Mouse (Mus musculus) c-Kit-positive CD71-positive TER-119-negative erythroid progenitor cells, embryonic 14.5 days (primary cell): ENCODE measurements around the gene Six1.
"Not testable (repeated sequence)": the region's sequence is repeated elsewhere in the genome, so short reads cannot be mapped to it uniquely, and the experiment has no call there.

Source experiments
- DNase-seq: peaks from one replicate; pipeline ENCODE4 v3.0.0-alpha.2; 2013; ENCODE audit warnings: low read depth

Gene Six1

DNA sequence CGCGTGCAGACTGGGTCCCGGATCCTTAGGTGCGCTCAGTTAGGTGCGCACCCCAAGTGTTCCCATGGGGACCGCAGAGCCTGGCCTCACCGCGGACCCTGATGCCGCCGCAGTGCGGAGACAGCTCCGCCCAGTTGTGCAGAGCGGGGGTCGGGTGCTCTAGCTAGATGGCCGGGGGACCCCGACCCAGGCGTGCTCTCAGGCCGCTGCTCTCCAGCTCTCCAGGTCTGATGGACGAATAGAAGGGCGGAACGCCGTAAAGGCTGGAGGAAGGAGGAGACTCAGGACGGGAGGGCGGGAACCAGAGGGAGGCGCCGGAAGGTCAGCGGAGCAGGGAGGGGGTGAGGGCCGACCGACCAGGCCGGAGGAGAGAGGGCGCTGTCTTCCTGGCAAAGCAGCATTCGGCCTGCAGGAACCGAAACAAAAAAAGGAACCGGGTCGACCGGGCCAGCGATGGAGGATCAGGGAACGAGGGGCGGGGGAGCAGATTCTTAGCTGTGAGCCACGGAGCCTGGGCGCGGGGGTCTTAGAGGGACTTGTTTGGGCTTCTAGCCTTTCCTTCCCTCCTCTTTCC, at the start of gene Six1:
Six1 (minus strand) TSS at position 220 of the 574 bp plus-strand sequence.
- no peak for DNase-seq

DNA sequence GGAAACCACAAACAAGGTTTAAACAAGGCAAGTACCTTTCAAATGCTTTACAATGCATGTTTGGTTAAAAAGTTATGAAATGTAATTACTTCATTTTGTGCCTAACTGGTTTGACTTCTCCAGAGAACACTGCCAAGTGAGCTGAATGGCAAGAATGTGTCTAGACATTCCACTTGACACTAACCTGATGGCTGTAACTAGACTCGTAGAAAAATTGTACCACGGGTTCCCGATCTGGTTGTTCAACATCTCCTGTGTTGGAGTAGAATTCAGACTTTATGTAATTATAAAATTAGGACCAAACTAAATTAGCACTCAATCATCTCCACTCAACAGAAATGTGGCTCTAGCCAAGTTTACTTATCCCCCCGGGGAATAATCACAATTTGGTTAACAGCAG, 44.9 kb upstream of the Six1 start:
- no peak for DNase-seq

DNA sequence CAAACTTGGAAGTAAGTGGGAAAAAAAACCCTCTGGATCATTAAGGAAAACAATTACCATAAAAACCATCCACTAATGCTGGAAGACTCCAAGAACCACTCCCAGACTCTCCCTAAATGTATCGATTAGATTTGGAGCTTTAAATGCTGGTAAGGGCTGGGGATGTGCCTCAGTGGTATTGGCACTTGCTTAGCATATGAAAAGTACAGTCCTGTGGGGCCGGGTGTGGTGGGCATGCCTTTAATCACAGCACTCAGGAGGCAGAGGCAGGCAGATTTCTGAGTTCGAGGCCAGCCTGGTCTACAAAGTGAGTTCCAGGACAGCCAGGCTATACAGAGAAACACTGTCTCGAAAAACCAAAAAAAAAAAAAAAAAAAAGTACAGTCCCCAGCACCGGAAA, 42.5 kb upstream of the Six1 start:
- not testable (repeated sequence) for DNase-seq

DNA sequence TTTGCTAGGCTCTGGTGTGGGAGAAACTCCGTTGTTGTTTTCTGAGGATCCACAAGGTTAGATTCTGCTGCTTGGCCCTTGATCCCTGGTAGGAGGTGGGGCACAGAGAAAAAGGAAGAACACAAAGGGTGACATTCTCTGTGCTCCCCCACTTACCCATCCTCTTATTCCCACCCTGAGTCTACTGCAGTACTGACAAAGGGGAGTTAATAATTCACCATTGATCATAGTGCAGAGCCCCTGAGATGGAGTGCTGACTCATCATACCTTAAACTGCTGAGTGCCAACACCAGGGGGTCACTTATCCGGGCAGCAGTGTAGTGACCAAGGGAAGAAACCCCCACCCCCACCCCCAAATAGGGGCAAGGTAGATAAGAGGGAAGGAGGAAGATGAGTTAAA, 40.9 kb upstream of the Six1 start:
- DNase-seq: no peak

DNA sequence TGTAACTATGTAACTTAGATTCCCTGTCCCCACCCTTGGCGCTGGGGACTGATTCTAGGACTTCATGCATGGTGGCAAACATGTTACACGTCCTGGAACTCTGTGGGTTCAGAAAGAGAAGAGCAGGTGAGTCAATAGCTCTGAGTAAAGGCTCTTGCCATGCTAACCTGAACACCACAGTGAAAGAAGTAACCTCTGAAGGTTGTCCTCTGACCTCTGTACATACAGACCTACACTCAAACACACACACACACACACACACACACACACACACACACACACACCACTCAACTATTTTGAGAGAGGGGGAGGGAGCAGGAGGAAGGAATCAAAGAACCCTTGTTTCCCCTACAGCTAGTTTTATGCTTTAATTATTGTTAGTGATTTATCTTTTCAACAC, 40.5 kb upstream of the Six1 start:
- no peak for DNase-seq

DNA sequence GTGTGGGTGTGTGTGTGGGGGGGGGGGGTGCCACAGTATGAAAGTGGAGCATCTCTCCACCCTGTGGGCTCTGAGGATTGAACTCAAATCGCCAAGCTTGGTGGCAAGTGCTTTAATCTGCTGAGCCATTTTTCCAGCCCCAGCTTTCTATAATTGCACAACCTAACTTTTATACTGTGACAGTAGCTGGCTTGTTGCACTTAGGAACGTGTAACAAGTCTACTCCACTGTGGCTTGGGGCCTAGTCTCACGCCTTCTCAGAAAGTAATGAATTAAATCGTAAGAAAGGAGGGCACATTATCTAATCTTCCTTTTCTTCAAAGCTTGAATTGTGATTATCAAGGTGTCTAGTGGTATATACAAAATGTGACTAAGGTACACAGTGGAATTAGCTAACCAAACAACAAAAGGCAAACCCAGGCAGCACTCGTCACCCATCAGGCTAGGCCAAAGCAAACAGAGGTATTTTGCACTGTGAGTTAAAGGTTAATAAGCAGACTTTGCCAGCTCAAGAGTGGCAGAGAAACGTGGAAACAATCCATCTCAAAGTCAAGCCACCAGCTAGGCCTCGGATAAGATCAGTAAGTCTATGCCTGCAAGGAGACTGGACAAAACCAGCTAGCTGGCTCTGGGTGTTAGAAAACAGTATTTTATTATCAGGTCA, 37.1 kb upstream of the Six1 start:
- no peak for DNase-seq

DNA sequence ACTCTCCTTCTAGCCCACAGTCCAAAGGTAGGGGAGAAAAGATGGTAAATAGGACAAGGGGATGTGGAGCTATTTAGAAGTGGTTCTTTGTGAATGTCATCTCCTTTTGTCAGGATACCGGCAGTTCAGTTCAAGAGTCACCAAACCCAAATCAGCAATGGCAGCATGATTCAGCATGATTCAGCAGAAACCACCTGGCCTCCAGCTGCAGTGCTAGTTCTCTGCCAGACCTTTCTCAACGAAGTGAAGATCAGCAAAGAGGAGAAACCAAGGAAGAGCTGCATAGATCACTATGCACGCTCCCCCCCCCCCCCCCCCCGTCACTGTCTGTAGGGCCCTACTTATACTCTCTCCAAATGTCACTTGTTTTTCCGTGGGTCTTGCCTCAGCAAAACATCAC, 35.2 kb upstream of the Six1 start:
- DNase-seq: peak; percentile 44

DNA sequence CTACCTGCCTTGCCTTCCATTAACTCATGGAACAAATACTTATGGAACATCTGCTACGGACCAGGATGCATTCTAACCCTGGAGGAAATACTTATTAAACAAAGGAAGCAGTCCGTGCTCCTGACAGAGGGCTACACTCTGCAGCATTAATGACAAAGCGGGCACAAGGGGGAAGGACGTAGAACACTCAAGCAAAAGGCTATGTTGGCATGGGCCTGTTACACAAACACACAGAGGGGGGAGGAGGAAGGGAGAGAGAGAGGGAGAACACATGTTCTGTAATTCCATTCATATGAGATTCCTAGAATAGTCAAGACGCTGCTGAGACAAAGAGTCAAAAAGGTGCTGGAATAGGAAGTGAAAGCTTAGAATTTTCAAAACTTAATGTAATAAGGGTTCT, 34.8 kb upstream of the Six1 start:
- no peak for DNase-seq

DNA sequence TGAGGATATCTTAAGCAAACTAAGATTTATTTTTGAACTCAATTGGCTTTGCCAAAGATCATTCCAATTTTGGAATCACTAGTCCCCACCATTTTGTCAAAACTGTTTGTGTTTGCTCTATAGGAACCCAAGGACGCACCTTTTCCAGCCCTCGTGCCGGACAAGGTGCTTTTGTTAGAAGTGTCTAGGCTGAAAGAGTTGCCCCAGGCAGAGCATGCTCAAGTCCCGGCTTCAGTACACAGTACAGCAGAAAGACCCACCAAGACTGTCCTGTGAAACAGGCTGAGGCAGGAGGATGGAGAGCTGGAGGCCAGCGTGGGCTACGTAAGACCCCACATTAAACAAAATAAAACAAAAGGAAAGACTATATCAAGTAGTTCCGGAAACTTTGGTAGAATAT, 33.4 kb upstream of the Six1 start:
- DNase-seq: no peak

DNA sequence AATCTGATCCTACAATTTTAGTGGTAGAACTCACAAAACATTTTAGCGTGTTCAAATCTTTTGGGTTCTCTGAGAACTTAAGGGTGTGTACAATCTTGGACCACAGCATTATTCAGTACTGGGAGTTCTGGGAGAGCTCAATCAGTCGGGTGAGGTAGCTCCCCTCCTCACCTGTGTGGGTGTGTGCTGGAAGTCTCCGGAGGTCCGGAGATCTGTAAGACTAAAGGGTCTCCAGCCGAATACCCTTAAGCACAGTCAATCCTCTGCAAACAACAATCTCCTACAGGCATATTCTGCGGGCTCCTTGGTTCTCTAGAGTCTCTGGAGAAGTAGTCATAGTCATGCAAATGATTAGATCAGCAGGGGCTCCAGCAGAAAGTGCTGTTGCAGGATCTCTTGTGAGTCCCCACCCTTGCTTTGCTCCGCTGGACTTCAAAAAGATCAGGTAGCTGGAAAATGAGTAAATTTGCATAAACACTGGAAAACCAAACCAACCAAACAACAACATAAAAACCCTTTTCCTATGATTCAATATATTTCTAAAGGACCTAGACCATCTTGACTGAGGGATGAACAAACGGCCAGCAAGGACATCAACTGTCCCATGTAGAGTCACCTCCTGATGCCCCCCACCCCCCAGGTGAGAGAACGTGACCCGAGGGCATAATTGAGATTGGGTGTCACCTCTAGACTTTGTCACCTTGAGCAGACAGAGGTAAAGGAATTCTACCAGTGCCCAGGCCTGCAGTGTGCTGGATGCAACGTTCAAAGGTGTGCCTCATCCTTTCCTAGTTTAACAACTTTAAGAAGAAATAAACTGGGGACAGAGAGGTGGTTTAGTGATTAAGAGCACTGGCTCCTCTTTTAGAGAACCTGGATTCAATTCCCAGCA, 32.3 kb upstream of the Six1 start:
- no peak for DNase-seq

DNA sequence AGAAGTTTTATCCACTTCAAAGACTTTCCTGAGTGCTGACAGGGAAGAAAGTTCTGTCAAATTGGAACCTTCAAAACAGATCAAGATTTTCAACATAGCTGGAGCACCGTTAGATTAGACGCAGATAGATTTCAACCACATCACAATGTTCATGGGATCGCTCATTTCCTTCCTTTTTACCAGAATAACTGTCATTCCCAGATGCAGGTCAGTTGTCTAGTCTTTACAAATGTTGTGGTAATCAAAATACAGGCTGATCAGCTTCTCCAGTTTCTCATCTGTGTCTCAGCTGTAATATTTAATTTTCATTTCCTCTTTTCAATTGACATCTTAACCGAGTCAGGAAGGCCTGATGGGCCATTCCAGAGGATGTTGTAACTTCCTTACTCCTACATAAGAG, 30.1 kb upstream of the Six1 start:
- DNase-seq: no peak

DNA sequence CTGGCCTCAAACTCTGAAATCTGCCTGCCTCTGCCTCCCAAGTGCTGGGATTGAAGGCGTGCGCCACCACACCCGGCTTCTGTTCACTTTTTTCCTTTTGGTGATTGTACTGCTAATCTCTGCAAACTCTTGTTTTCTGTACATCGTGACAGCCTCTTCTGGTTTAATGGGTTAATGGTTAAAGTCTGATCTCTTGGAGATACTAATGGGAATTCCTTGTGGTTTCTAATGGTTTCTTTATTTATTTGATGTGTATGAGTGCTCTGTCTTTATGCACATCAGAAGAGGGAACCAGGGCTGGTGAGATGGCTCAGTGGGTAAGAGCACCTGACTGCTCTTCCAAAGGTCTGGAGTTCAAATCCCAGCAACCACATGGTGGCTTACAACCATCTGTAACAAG, 28.1 kb upstream of the Six1 start:
- DNase-seq: not testable (repeated sequence)

DNA sequence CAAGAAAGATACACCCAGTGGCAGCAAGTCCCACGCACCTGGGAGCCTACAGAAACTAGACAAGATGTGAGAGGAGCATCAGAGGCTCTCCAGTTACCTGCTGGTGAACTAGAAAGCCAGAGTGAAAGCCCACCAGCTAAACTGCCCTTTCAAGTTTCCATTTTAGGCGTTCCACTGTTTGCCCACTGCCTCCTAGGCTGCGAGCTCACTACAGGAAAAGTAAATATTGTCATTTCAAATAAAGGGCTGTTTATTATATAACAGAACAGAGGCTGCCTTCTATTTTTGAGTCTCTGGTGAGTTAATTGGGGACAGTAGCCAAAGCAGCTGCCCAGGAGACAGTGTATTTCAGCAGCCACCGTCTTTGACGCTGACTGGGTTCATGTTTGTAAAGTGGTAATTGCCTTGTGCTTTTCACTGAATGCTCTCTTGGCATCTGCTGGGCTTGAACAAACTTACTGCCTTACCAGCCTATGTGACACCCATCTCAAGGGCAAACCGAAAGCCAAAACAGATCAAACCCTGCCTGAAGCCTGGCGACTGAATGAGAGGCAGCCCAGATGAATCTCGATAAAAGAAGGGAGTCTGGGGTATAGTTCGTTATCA, 7.2 kb upstream of the Six1 start:
- DNase-seq: no peak

DNA sequence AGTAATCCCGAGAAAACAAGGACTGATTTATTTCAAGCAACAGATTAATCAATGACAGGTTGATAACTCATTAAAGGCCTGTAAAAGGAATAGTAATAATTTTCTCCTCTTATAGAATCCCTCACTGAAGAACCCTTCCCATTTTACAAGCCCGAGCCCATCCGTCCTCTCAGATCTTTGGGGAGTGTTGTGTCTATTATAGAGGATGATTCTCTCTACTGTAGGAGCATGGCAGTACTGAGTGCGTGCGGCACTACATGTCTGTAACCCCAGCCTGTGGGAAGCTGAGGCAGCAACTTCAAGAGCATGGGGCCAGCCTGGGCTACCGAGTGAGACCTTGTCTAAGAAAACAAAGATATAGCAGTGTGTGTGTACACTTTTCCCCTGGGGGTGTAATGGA, 3.8 kb upstream of the Six1 start:
- no peak for DNase-seq

DNA sequence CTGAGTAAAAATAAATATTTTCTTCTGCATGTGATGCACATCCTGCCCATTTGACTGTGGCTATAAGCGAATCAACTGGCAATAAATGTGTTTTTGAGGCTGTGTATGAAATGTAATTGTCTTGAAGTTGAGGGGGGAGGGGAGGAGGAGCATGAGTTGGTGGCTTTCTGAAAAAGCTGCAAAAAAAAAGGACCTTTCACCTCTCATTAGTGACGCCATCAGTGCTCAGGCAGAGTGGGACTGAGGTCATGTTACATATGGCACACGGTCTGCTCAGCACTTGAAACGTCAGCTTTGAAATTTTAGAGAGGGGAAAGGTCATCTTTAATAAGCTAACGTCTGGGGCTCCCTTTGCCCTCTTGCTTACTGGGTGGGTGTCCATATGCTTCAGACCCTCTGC, 1.8 kb upstream of the Six1 start:
- no peak for DNase-seq

DNA sequence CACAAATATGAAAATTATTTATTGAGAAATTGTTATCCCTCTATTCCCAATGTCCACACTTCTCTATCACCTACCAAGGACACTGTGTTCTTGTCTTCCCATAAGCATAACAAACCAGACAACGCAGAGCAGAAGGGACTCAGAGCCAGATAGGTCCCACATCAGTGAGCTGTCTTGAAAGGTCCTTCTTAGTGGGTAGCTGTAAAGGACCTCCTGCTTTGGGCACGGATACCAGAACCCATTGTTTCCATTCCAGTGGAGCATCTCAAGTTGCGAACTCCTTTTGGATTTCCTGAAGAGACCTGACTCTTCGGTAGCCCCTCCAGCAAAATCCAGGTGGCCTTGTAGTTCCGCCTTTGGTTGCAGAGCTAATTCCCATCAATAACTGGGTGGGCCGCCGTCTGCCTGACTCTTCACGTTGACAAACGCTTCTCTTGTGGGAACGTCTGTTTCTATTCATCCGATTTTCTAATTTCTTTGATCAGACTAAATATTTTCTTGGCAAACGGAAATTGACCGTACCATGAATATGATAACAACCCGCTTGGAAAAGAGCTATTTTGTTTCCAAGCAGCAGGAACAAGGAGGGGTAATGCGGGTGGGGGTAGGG, 994 bp upstream of the Six1 start:
- no peak for DNase-seq

DNA sequence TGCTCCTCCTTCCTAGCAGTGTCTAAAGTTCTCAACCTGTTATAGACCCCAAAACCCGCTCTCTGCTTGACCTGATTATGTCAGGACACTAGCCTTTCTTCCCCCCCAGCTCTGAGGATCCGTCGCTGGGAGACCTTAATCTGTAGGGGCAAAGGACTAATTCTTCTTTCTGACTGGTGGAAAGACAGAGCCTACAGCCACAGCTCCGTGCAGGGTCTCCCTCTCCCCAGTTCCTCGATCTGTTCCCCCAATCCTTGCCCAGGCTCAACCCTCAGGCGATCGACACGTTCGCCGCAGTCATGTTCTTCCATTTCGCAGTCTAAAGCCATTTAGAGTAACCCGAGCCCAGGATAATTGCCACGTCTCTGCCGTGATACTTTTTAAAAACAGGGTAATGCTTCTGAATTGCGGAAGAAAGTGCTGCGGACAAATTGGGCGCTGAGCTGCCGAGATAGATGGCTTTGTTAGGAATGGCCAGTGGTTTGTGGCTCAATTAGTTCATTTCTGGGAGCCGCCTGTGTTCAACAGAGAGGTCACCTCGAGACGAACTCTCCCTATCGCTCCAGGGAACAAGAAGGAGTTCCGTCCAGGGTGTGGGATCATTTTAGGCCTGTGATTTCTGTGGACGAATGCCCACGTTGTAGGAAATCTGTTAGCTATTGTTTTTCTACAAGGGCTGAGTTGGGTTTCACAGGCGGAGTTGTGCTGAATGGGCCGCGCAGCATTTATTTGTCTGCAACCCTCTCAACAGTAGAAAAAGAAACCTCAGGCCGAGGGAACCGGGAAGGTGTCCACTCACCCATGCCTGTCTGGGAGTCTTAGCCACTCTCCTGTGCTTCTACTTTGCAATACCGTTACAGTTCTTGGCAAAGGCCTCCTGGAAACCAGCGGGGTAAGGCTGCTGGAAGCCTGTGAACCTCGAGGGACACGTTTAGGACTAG, 766 bp downstream of the Six1 start:
- no peak for DNase-seq

DNA sequence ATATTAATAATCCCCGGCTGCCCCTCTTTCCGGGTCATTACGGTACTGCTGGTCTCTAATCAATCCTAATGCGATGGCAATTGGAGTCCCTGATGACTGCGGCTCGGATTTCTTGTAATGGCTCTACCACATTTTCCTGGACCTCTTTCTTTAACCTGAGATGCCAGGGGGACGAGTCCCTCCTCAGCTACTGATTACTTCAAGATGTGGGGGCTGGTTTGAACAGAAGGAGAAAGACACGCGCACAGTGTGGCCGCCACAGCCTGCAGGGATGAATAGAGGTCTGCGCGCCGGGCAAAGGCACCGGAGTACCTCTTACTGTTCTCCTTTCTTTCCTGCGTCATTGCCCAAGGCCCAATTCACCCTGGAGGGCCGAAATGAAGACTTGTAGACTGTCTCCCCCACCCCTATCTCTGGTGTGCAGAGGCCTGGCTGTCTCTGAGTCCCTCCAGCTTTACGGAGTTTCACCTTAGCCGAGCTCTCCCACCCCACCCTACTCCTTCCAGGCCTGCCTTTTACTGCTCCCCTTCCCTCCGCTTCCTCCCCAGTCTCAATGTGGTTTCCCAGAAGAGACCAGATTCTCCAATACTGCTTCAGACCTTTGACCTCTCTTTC, 1.5 kb downstream of the Six1 start:
- DNase-seq: no peak

DNA sequence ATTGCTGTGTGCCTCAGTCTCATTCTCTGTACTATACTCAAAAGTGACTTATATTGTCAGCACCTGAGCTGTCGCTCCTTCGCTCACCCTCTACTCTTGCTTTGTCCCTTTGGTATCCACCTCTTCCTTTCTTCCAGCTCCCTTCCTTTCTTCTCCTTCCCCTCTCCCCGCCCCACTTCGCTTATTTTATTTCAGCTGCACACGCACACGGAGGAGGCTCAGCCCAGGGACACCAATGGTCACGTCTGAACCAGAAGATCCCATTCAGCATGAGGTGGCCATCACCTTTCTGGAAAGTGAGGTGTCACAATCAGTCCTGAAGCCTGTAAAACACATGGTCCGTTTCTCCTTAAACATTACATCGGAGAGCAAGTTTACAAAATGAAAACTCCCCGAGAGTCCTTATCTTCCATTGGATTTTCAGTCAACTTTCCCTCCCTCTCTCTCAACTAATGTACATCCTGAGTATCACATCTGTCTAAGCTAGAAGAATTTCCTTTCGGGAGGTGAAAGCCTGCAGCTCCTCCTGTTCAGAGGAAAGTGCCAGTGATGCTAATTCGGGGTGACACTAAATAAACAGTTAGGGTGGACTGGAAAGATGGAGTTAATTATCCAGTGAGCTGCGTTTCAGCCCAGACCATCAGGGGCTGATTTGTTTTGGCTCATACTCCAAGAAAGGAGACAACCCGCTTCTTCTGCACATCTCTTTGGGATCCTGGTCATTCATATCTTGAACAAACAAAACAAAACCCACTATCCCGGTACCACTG, 2.7 kb downstream of the Six1 start:
- DNase-seq: no peak

DNA sequence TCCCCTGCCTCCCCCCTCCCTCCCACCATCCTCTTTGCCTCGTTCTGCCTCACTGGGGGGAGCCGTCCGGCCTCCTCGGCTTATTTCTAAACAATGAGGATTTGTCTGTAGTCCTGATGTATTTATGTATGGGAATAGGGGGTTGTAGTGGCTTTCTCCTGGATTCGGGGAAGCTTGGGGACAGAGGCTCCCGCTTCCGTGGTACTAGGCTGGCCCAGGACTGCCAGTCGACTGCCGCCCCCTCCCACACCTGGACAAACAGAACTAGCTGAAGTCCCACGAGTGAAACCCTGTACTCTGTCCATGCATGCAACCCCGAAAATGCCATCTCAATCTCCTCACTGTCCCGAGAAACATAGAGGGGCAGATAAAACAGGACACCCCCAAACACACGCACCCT, 3.4 kb downstream of the Six1 start:
- no peak for DNase-seq
